Mouse (Mus musculus): ENCODE measurements around the gene Tmem87a. TPM values are rescaled to one million over a fixed set of nuclear protein-coding genes. Genes with fewer than 3 reads are reported as not detected.

Gene Tmem87a
- polyA plus RNA-seq, 1 experiment from 2014 or later, result 4.0 TPM

DNA sequence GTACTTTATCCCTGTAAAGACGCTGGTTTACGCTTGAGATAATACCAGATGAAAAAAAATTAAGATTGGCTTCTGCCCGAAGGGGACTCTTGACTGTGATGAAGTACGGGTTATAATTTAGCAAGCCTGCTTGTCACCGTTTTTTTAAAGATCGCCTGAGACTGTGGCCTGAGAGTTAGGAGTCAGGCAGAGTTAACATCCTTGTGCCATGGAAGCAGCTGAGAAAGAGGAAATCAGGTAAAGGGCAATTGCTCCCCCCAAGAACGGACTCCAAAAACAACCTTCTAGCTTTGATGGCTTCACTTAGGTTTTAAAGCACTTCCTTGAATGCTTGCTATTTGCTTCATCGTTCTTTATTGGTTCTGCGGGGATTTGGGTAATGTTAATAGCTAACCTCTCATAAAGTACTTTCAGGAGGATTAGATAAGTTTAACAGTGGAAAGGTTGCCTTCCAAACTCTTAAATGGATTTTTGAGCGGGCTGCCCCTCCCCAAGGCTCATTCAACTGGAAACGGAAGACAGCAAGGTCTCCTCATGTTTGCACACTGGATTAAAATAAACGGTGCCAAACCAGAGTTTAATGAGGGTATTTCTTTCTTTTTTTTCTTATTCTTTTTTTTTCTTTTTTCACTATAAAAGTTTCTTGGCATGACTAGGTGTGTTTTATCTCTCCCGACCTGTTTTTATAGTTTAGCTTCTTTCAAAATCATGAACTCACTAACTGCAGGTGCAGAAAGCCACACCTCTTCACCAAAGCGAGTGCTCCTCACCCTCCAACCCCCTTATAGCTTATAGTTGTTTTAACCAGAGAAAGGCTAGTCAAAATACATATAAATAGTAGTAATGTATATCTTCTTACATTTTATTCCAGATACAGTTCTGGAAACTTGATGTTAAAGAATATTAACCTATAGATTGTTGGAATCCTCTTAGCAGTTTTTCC is 1.2 kb upstream of the Tmem87a start:
- no peaks in the 10 kb centered on the region for H3K9me3 ChIP-seq (replicated peaks)
- no peaks in the 10 kb centered on the region for H3K27me3 ChIP-seq
- DNase-seq (peak; percentile 3), ATAC-seq (ENCODE audit: low read depth) (no peak)
- peak overlapping the region; percentile 97 for H3K27ac ChIP-seq
- H3K36me3 ChIP-seq, result peaks cover 3% of the 10 kb centered on the region
- 11% methylated on average over 14 of the region's 14 CpGs for WGBS (ENCODE audit: insufficient replicate concordance)
- H3K4me3 ChIP-seq (replicated peaks), result peak overlapping the region; percentile 92
- peak overlapping the region; percentile 89 for H3K4me2 ChIP-seq
- H3K4me1 ChIP-seq (replicated peaks), result peaks cover 32% of the 10 kb centered on the region
- peak overlapping the region; percentile 85 for H3K9ac ChIP-seq

GRCm38 (mm10) chr2:120403653-120403985 is 294 bp downstream of the Tmem87a start, which contains the start of gene Ganc:
Ganc (plus strand) TSS chr2:120403896.
- H3K4me2 ChIP-seq, result peak within 1 kb of the TSS; percentile 89
- peak; percentile 50 for ATAC-seq (ENCODE audit: low read depth)

GRCm38 (mm10) chr2:120402813-120403212 is 1.1 kb downstream of the Tmem87a start:
- DNase-seq (no peak), ATAC-seq (ENCODE audit: low read depth) (no peak)
- Histone ChIP-seq H3K9me3 (replicated peaks) (no peaks in the 10 kb centered on the region), H3K36me3 (peaks cover 9% of the 10 kb centered on the region; the same call in 1 of the 2 replicates), H3K4me2 (peak overlapping the region; percentile 89), H3K4me3 (replicated peaks) (peak overlapping the region; percentile 92), H3K27ac (no peak overlapping the region), H3K27me3 (no peaks in the 10 kb centered on the region), H3K4me1 (replicated peaks) (peaks cover 30% of the 10 kb centered on the region), H3K9ac (peak overlapping the region; percentile 85)
- 20% methylated on average over 3 of the region's 3 CpGs for WGBS (ENCODE audit: insufficient replicate concordance)

More at GRCm38 (mm10) chr2:120403653-120403985, 294 bp downstream of the Tmem87a start, which contains the start of gene Ganc:
- Histone ChIP-seq H3K9ac (peak within 1 kb of the TSS; percentile 85), H3K27ac (peak within 1 kb of the TSS; percentile 97), H3K27me3 (no peaks in the 10 kb centered on the region), H3K9me3 (replicated peaks) (no peaks in the 10 kb centered on the region), H3K4me3 (replicated peaks) (peak within 1 kb of the TSS; percentile 92), H3K36me3 (peaks cover 3% of the 10 kb centered on the region), H3K4me1 (replicated peaks) (peaks cover 30% of the 10 kb centered on the region)
- no peak for DNase-seq
- under 1% methylated on average over 17 of the region's 17 CpGs for WGBS (ENCODE audit: insufficient replicate concordance)

- Histone ChIP-seq H3K27ac (no peak overlapping the region), H3K4me2 (no peak overlapping the region), H3K4me3 (replicated peaks) (no peak overlapping the region), H3K9ac (no peak overlapping the region), H3K27me3 (no peaks in the 10 kb centered on the region), H3K4me1 (replicated peaks) (peaks cover 12% of the 10 kb centered on the region), H3K9me3 (replicated peaks) (no peaks in the 10 kb centered on the region), H3K36me3 (peaks cover 44% of the 10 kb centered on the region)
- 92% methylated on average over 1 of the region's 1 CpGs for WGBS (ENCODE audit: insufficient replicate concordance)
- ATAC-seq (ENCODE audit: low read depth) (no peak), DNase-seq (no peak)
Measured at GRCm38 (mm10) chr2:120397951-120398350, 6.0 kb downstream of the Tmem87a start.

- no peaks in the 10 kb centered on the region for H3K9me3 ChIP-seq (replicated peaks)
- H3K4me3 ChIP-seq (replicated peaks), result no peak overlapping the region
- no peak overlapping the region for H3K27ac ChIP-seq
- H3K4me2 ChIP-seq, result no peak overlapping the region
- no peak for ATAC-seq (ENCODE audit: low read depth)
- H3K27me3 ChIP-seq, result no peaks in the 10 kb centered on the region
- no peak overlapping the region for H3K9ac ChIP-seq
- no peak for DNase-seq
- H3K36me3 ChIP-seq, result peaks cover 68% of the 10 kb centered on the region
- no peaks in the 10 kb centered on the region for H3K4me1 ChIP-seq (replicated peaks)
Measured at GRCm38 (mm10) chr2:120392406-120392805, 11.5 kb downstream of the Tmem87a start.

DNA sequence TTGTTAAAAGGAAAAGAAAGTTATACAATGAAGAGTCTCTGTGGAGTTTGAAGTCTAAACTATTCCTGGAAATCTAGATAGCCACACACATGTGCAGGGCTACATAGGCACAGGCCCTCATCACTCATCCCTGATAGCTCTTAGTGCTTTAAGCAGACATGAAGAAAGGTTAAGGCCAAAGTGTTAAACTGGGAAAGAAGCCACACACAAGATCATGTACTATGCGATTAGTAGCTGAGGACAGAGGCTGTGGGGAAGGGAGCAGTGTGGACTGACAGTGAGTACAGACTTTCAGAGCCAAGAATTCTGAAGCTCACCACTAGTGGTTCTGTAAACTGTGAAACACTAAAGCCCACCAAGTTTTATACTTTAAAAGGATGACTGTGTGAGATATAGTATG is 13.0 kb downstream of the Tmem87a start:
- Histone ChIP-seq H3K9ac (no peak overlapping the region), H3K36me3 (peaks cover 60% of the 10 kb centered on the region), H3K4me3 (replicated peaks) (no peak overlapping the region), H3K9me3 (replicated peaks) (no peaks in the 10 kb centered on the region), H3K27ac (no peak overlapping the region), H3K4me1 (replicated peaks) (no peaks in the 10 kb centered on the region), H3K4me2 (no peak overlapping the region), H3K27me3 (no peaks in the 10 kb centered on the region)
- WGBS (ENCODE audit: insufficient replicate concordance), result 85% methylated on average over 1 of the region's 1 CpGs
- no peak for DNase-seq
- ATAC-seq (ENCODE audit: low read depth), result no peak

DNA sequence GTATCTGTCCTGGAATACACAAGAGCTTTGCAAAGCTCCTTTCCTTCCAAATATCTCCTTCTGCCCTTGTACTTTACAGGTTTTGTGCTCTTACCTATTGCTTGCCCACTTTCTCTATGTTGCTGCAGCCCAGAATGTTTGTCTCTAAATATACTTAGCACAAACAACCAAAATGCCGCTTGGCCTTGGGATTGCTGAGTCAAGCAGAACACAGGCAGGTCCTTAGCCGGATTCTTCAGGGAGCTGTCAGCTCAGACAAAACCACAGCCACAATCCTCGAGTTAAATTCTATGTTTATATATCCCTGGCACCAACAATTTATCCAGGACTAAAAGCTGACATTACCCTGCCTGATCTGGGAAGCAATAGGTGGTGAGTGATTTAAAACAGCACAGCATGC is 14.5 kb downstream of the Tmem87a start:
- Histone ChIP-seq H3K4me1 (replicated peaks) (no peaks in the 10 kb centered on the region), H3K9me3 (replicated peaks) (no peaks in the 10 kb centered on the region), H3K4me2 (no peak overlapping the region), H3K4me3 (replicated peaks) (no peak overlapping the region), H3K36me3 (peaks cover 57% of the 10 kb centered on the region), H3K9ac (no peak overlapping the region), H3K27me3 (no peaks in the 10 kb centered on the region), H3K27ac (no peak overlapping the region)
- WGBS (ENCODE audit: insufficient replicate concordance), result 78% methylated on average over 3 of the region's 3 CpGs
- DNase-seq (no peak), ATAC-seq (ENCODE audit: low read depth) (no peak)

DNA sequence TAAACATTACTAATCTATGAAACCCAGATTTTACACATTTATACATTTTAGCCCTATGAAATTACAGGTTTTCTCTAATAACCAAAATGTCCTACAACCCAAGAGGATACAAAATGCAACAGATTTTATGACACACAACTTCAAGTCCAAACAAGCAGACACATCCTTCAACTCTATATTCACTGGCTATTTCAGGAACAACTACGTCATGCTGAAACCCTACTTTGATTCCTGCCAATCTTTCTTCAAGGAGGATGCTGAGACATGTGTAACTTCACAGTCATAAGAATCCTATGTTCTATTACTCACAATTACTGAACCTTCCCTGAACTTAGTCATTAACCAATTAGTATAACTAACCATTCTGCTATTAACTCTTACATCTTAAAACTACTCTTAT is 16.6 kb downstream of the Tmem87a start:
- peaks cover 53% of the 10 kb centered on the region for H3K36me3 ChIP-seq
- no peaks in the 10 kb centered on the region for H3K4me1 ChIP-seq (replicated peaks)
- 80% methylated on average over 1 of the region's 1 CpGs for WGBS (ENCODE audit: insufficient replicate concordance)
- H3K27me3 ChIP-seq, result no peaks in the 10 kb centered on the region
- H3K9ac ChIP-seq, result no peak overlapping the region
- H3K27ac ChIP-seq, result no peak overlapping the region
- H3K9me3 ChIP-seq (replicated peaks), result no peaks in the 10 kb centered on the region
- ATAC-seq (ENCODE audit: low read depth) (no peak), DNase-seq (no peak)
- no peak overlapping the region for H3K4me3 ChIP-seq (replicated peaks)
- no peak overlapping the region for H3K4me2 ChIP-seq

DNA sequence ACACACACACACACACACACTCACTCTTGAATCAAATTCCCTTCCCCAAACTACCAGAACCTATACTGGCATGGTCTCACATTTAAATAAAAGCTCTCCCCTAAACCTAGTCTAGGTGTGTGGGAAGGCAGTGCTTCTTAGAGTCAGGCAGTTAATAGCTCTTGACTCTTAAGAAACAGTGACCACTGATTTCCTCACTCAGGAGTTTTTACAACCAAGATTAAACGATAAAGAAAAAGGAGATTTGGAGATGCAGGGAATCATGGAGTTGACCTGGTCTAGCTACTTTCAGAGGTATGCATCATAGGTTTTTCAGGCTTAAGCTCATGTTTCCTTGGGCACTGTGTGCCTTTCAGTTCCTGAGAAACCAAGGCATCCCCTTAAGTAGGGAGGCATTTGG is 17.6 kb downstream of the Tmem87a start:
- Histone ChIP-seq H3K4me3 (replicated peaks) (no peak overlapping the region), H3K4me1 (replicated peaks) (no peaks in the 10 kb centered on the region), H3K27me3 (no peaks in the 10 kb centered on the region), H3K27ac (no peak overlapping the region), H3K4me2 (no peak overlapping the region), H3K9ac (no peak overlapping the region), H3K9me3 (replicated peaks) (no peaks in the 10 kb centered on the region), H3K36me3 (peaks cover 60% of the 10 kb centered on the region)
- 97% methylated on average over 1 of the region's 1 CpGs for WGBS (ENCODE audit: insufficient replicate concordance)
- DNase-seq (no peak), ATAC-seq (ENCODE audit: low read depth) (no peak)

DNA sequence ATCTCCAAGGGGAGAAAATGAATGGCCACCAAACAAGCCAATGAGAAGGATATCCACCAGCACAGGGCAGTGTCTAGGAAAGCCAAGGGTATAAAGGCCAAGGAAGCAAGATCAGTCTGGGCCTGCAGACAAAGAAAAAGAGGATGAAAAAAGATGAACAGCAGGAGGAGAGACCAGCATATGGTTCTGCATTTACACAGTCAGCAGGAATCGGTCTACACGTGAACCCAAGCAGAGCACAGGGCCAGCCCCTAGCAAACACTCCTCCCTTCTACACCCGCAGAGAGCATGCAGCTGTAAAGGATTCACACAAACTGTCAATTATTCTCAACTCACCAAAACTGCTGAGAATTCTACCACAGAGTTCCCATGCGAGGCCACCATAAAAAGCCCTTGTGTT is 30.1 kb downstream of the Tmem87a start:
- peaks cover 70% of the 10 kb centered on the region for H3K36me3 ChIP-seq
- H3K27me3 ChIP-seq, result no peaks in the 10 kb centered on the region
- no peak overlapping the region for H3K27ac ChIP-seq
- DNase-seq (no peak), ATAC-seq (ENCODE audit: low read depth) (no peak)
- no peaks in the 10 kb centered on the region for H3K9me3 ChIP-seq (replicated peaks)
- H3K4me2 ChIP-seq, result no peak overlapping the region
- H3K4me1 ChIP-seq (replicated peaks), result no peaks in the 10 kb centered on the region
- no peak overlapping the region for H3K4me3 ChIP-seq (replicated peaks)
- WGBS (ENCODE audit: insufficient replicate concordance), result 93% methylated on average over 4 of the region's 4 CpGs
- no peak overlapping the region for H3K9ac ChIP-seq

- Histone ChIP-seq H3K9ac (no peak overlapping the region), H3K4me1 (replicated peaks) (no peaks in the 10 kb centered on the region), H3K4me3 (replicated peaks) (no peak overlapping the region), H3K36me3 (peaks cover 66% of the 10 kb centered on the region), H3K9me3 (replicated peaks) (no peaks in the 10 kb centered on the region), H3K27ac (no peak overlapping the region), H3K4me2 (no peak overlapping the region), H3K27me3 (no peaks in the 10 kb centered on the region)
- no peak for DNase-seq
- WGBS (ENCODE audit: insufficient replicate concordance), result 89% methylated on average over 4 of the region's 4 CpGs
- ATAC-seq (ENCODE audit: low read depth), result no peak
Measured at GRCm38 (mm10) chr2:120367416-120368207, 36.3 kb downstream of the Tmem87a start.

All from liver, embryonic 13.5 days (tissue).